Mouse (Mus musculus): ENCODE measurements at regions not wholly inside any gene's neighbourhood (a gene's known extent, or its start where the extent isn't known, plus 50 kb on each side); places are given as distances from the start of the nearest gene placed in this dataset.

DNA sequence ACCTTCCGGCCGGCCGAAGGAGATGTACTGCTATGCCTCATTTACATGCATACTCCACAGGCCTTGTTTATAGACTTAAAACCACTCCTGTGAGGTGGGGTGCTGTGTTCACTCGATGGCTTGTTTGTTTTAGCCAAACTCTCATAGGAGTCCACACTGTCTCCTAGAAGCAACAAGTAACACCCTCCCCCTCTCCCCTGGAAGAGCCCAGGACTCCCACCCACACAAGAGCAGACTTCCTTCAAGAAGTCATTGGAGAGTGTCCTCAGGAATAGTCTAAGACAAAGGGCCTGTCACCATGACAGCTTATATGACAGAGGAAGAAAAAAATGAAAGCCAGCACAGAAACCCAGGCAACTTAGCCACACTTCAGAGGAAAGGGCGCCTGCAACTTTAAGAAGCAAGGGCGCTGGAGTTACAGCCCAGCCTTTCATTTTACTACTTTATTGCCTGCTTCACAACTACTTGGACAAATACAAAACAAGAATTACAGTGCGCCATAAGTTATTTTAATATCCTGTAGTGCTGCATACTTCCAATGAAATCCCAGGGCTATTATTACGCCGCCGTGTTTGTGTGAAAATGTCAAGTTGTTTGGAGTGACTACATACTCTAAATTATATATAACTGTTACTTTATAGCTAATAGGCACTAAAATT lies 229.9 kb upstream of the Mgmt start:
- TF ChIP-seq POLR2A (IDR thresholded peaks at IDR 0.05; ENCODE audit: control insufficient read depth in 1 of 2, insufficient read depth in 1 of 2, low read depth in 1 of 2, low read length in 2 of 2, poor library complexity in 1 of 2) (no peak), USF2 (IDR thresholded peaks at IDR 0.05; ENCODE audit: borderline replicate concordance in 1 of 2, insufficient read depth in 1 of 2, low read depth in 1 of 2, low read length in 2 of 2) (no peak), ETS1 (IDR thresholded peaks at IDR 0.05; ENCODE audit: low read depth, low read length) (no peak), CTCF (IDR thresholded peaks at IDR 0.05 in 2 of 3, conservative IDR thresholded peaks at IDR 0.05 in 1 of 3; ENCODE audit: control insufficient read depth in 1 of 3, insufficient read depth in 1 of 3, low read depth in 2 of 3, low read length in 3 of 3, poor library complexity in 1 of 3, severe bottlenecking in 1 of 3) (no peak), ZMIZ1 (IDR thresholded peaks at IDR 0.05; ENCODE audit: low read depth, low read length) (no peak), GABPA (IDR thresholded peaks at IDR 0.05; ENCODE audit: low read depth, low read length) (no peak), GATA1 (IDR thresholded peaks at IDR 0.05; ENCODE audit: low read depth, low read length) (no peak), SMC3 (IDR thresholded peaks at IDR 0.05; ENCODE audit: low read depth, low read length) (no peak), ELF1 (IDR thresholded peaks at IDR 0.05; ENCODE audit: low read depth, low read length) (no peak)

Data from MEL (cell line).